Mouse (Mus musculus) liver, adult 2 months (tissue): ENCODE measurements around the gene Olfr727. TPM values are rescaled to one million over a fixed set of nuclear protein-coding genes. Genes with fewer than 3 reads are reported as not detected.

ENCODE experiments used
- DNase-seq: peaks from one replicate; pipeline ENCODE4 v3.0.0-alpha.2; 2011; ENCODE audit warnings: low read depth, low spot score; ENCODE audit errors: extremely low read depth
- H3K27ac ChIP-seq: fragments of 200-500 bp; replicated peaks from 2 replicates; pipeline ENCODE4 v1.5.1; 2012; ENCODE audit warnings: low read depth, mild to moderate bottlenecking, control low read depth, inconsistent platforms, low read length; ENCODE audit not compliant: insufficient read depth
- H3K27me3 ChIP-seq: fragments of 200-500 bp; 2 replicates; pipeline ENCODE4 v1.6.1; 2012; ENCODE audit warnings: mild to moderate bottlenecking, moderate library complexity, low read length, inconsistent platforms; ENCODE audit not compliant: control insufficient read depth, insufficient read depth
- H3K36me3 ChIP-seq: fragments of 200-500 bp; 2 replicates; pipeline ENCODE4 v1.6.1; 2012; ENCODE audit warnings: low read length, inconsistent platforms; ENCODE audit not compliant: control insufficient read depth, insufficient read depth
- H3K4me1 ChIP-seq: fragments of 200-500 bp; 2 replicates; pipeline ENCODE4 v1.6.1; 2011; ENCODE audit warnings: low read length; ENCODE audit not compliant: control insufficient read depth, insufficient read depth
- H3K4me3 ChIP-seq: fragments of 200-500 bp; 2 replicates; pipeline ENCODE4 v1.5.1; 2011; ENCODE audit warnings: low read depth, mild to moderate bottlenecking, control low read depth, low read length, moderate library complexity; ENCODE audit not compliant: insufficient read depth
- H3K79me2 ChIP-seq: fragments of 200-500 bp; 2 replicates; pipeline ENCODE4 v1.6.1; 2012; ENCODE audit warnings: inconsistent platforms, mild to moderate bottlenecking, low read length, moderate library complexity; ENCODE audit not compliant: control insufficient read depth, insufficient read depth
- H3K9ac ChIP-seq: fragments of 200-500 bp; 2 replicates; pipeline ENCODE4 v1.6.1; 2012; ENCODE audit warnings: low read depth, mild to moderate bottlenecking, control low read depth, inconsistent platforms, low read length
- CTCF ChIP-seq: fragments of 200-500 bp; IDR thresholded peaks from 2 replicates; pipeline ENCODE4 v1.5.1; 2011; ENCODE audit warnings: low read depth, low read length, control low read depth
- POLR2A ChIP-seq: fragments of 200-500 bp; IDR thresholded peaks from 2 replicates; pipeline ENCODE4 v1.6.1; 2011; ENCODE audit warnings: low read length, control low read depth; ENCODE audit not compliant: insufficient read depth; ENCODE audit errors: extremely low read depth
- WGBS: fragments of 180-500 bp; shearing (Covaris S2); methylation state at CpG from one replicate; pipeline ENCODE4 v1.1.7; 2018; 5-methylcytosine and 5-hydroxymethylcytosine counted together
- polyA plus RNA-seq: library from polyadenylated mRNA; depleted of rRNA; stranded (reverse); fragments of >200 nt; gene quantifications from 2 replicates; pipeline ENCODE4 v1.2.3, GENCODE M21; 2012; rRNA removed
- total RNA-seq: library from RNA; depleted of rRNA; stranded (reverse); fragments of >200 nt; gene quantifications from 2 replicates; pipeline ENCODE4 v1.2.3, GENCODE M21; 2014; rRNA removed

The Olfr727 gene
- total RNA-seq (not detected in 2 replicates), polyA plus RNA-seq (not detected in 2 replicates)

DNA sequence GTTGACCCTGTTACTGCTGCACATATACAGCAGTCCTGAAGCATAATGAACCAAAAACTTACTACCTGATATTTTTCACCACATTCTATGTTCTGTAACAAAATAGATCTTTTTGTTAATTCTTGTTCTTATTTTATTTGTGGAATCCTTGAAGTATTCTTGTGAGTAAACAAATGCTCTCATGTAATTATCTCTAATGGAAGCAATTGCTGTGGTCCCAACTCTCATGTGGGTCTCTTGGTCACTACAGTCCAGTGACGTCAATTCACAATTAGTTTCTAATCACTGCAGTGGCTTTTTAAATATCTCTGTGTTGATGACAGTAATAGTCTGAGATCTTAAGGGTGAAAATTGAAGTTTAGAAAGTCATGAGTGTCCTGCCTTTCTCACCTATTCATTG is at the start of gene Olfr727:
TSS of gene Olfr727 (plus strand) at position 301 of the 400 bp plus-strand sequence.
- Histone ChIP-seq H3K27ac (no peak within 1 kb of the TSS), H3K27me3 (no peaks in the 10 kb centered on the region), H3K36me3 (no peaks in the 10 kb centered on the region), H3K4me1 (no peaks in the 10 kb centered on the region), H3K9ac (no peak within 1 kb of the TSS), H3K4me3 (no peak within 1 kb of the TSS), H3K79me2 (no peaks in the 10 kb centered on the region)
- WGBS: 84% methylated on average over 1 of the region's 1 CpGs
- no peak for TF ChIP-seq CTCF
- TF ChIP-seq POLR2A: no peak
- DNase-seq: no peak

DNA sequence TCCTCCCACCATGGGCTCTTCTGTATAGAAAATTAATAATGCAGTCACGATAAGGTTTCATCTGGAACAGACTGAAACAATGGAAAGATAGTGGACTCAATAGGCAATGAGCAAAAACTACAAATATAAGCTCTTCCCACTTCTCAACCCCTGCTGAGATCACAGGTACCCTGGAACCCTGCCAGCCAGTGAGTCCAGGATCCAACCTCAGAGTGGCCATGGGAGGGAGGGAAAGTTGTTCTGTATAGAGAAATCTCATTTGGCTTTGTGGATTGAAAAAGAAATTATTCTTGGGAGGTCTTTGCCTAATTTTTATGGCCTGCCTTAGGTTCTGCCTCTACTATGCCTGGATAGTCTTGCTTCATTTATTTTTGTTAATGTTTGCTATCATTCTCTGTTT is 32.1 kb upstream of the Olfr727 start, which contains the start of gene Olfr726:
TSS of gene Olfr726 (minus strand) at position 101 of the 400 bp plus-strand sequence.
- Histone ChIP-seq H3K4me3 (no peak within 1 kb of the TSS), H3K36me3 (no peaks in the 10 kb centered on the region), H3K9ac (no peak within 1 kb of the TSS), H3K4me1 (no peaks in the 10 kb centered on the region), H3K27me3 (no peaks in the 10 kb centered on the region), H3K27ac (no peak within 1 kb of the TSS), H3K79me2 (no peaks in the 10 kb centered on the region)
- 69% methylated on average over 1 of the region's 1 CpGs for WGBS
- no peak for DNase-seq
- no peak for TF ChIP-seq POLR2A
- TF ChIP-seq CTCF: no peak

GRCm38 (mm10) chr14:50142580-50142979 is 19.6 kb downstream of the Olfr727 start, which contains the start of gene Olfr728:
Gene Olfr728 (minus strand): TSS chr14:50142680.
- no peak within 1 kb of the TSS for H3K9ac ChIP-seq

GRCm38 (mm10) chr14:50152810-50153209 is 29.8 kb downstream of the Olfr727 start, which contains the start of gene Olfr729:
Gene Olfr729 (minus strand): TSS chr14:50152910.
- no peak for DNase-seq
- no peaks in the 10 kb centered on the region for H3K4me1 ChIP-seq
- H3K36me3 ChIP-seq: no peaks in the 10 kb centered on the region
- no peak for TF ChIP-seq POLR2A
- no peak for TF ChIP-seq CTCF
- H3K9ac ChIP-seq: no peak within 1 kb of the TSS
- no peaks in the 10 kb centered on the region for H3K27me3 ChIP-seq
- no peaks in the 10 kb centered on the region for H3K79me2 ChIP-seq
- no peak within 1 kb of the TSS for H3K27ac ChIP-seq
- no peak within 1 kb of the TSS for H3K4me3 ChIP-seq

More at GRCm38 (mm10) chr14:50142580-50142979, 19.6 kb downstream of the Olfr727 start, which contains the start of gene Olfr728:
- H3K27me3 ChIP-seq: no peaks in the 10 kb centered on the region
- H3K27ac ChIP-seq: no peak within 1 kb of the TSS
- DNase-seq: no peak
- H3K79me2 ChIP-seq: no peaks in the 10 kb centered on the region
- H3K4me3 ChIP-seq: no peak within 1 kb of the TSS
- no peaks in the 10 kb centered on the region for H3K4me1 ChIP-seq
- no peak for TF ChIP-seq POLR2A
- TF ChIP-seq CTCF: no peak
- 90% methylated on average over 5 of the region's 5 CpGs for WGBS
- no peaks in the 10 kb centered on the region for H3K36me3 ChIP-seq

Other genes with a start within 250 kb of the Olfr727 start
- not detected in 2 replicates for gene Olfr722, start 221.2 kb upstream of the Olfr727 start, total RNA-seq
- not detected in 2 replicates for gene Olfr722, start 221.2 kb upstream of the Olfr727 start, polyA plus RNA-seq
- gene Olfr723, start 191.4 kb upstream of the Olfr727 start, total RNA-seq: not detected in 2 replicates
- gene Olfr723, start 191.4 kb upstream of the Olfr727 start, polyA plus RNA-seq: not detected in 2 replicates
- gene Olfr724, start 159.9 kb upstream of the Olfr727 start, total RNA-seq: not detected in 2 replicates
- not detected in 2 replicates for gene Olfr724, start 159.9 kb upstream of the Olfr727 start, polyA plus RNA-seq
- gene Olfr725, start 82.8 kb upstream of the Olfr727 start, total RNA-seq: not detected in 2 replicates
- gene Olfr725, start 82.8 kb upstream of the Olfr727 start, polyA plus RNA-seq: not detected in 2 replicates
- not detected in 2 replicates for gene Olfr726, start 32.2 kb upstream of the Olfr727 start, total RNA-seq
- not detected in 2 replicates for gene Olfr726, start 32.2 kb upstream of the Olfr727 start, polyA plus RNA-seq
- gene Olfr728, start 19.5 kb downstream of the Olfr727 start, total RNA-seq: not detected in 2 replicates
- not detected in 2 replicates for gene Olfr728, start 19.5 kb downstream of the Olfr727 start, polyA plus RNA-seq
- not detected in 2 replicates for gene Olfr729, start 29.7 kb downstream of the Olfr727 start, total RNA-seq
- gene Olfr729, start 29.7 kb downstream of the Olfr727 start, polyA plus RNA-seq: not detected in 2 replicates
- not detected in 2 replicates for gene Olfr730, start 65.0 kb downstream of the Olfr727 start, total RNA-seq
- gene Olfr730, start 65.0 kb downstream of the Olfr727 start, polyA plus RNA-seq: not detected in 2 replicates
- not detected in 2 replicates for gene Olfr731, start 118.7 kb downstream of the Olfr727 start, total RNA-seq
- gene Olfr731, start 118.7 kb downstream of the Olfr727 start, polyA plus RNA-seq: not detected in 2 replicates
- gene Olfr732, start 161.0 kb downstream of the Olfr727 start, total RNA-seq: not detected in 2 replicates
- gene Olfr732, start 161.0 kb downstream of the Olfr727 start, polyA plus RNA-seq: not detected in 2 replicates
- not detected in 2 replicates for gene Olfr733, start 178.3 kb downstream of the Olfr727 start, total RNA-seq
- gene Olfr733, start 178.3 kb downstream of the Olfr727 start, polyA plus RNA-seq: not detected in 2 replicates
- gene Olfr734, start 203.6 kb downstream of the Olfr727 start, total RNA-seq: not detected in 2 replicates
- gene Olfr734, start 203.6 kb downstream of the Olfr727 start, polyA plus RNA-seq: not detected in 2 replicates
- gene Olfr735, start 225.7 kb downstream of the Olfr727 start, total RNA-seq: not detected in 2 replicates
- gene Olfr735, start 225.7 kb downstream of the Olfr727 start, polyA plus RNA-seq: not detected in 2 replicates
- 0.28 and 0.34 TPM in 2 replicates for gene Tlr11, start 234.7 kb downstream of the Olfr727 start, total RNA-seq
- gene Tlr11, start 234.7 kb downstream of the Olfr727 start, polyA plus RNA-seq: 0.10 and 0.17 TPM in 2 replicates